Mouse (Mus musculus) kidney, postnatal 0 days (tissue): ENCODE results near the gene Hpgds. TPM values are rescaled to one million over a fixed set of nuclear protein-coding genes. Genes with fewer than 3 reads are reported as not detected.
A peak's percentile ranks its signal among the peaks of the same experiment; 100 is the strongest.

Source experiments
- ATAC-seq: fragments of 200-750 bp; cut with Nextera tagmentation; replicated peaks from 2 replicates; pipeline ENCODE4 v1.8.0; 2017; ENCODE audit warnings: low read depth, moderate number of reproducible peaks, moderate TSS enrichment, moderate library complexity; ENCODE audit not compliant: low FRiP score
- DNase-seq: peaks from one replicate; pipeline ENCODE4 v3.0.0-alpha.2; 2016; ENCODE audit warnings: low spot score
- H3K27ac ChIP-seq: fragments of 300-500 bp; sonication (generic); 2 replicates; pipeline ENCODE4 v1.5.1; 2014; ENCODE audit warnings: mild to moderate bottlenecking
- H3K27me3 ChIP-seq: fragments of 300-500 bp; sonication (generic); 2 replicates; pipeline ENCODE4 v1.6.1; 2014; ENCODE audit warnings: low read length, mixed read lengths; ENCODE audit not compliant: insufficient read depth
- H3K36me3 ChIP-seq: fragments of 300-500 bp; sonication (generic); 2 replicates; pipeline ENCODE4 v1.6.1; 2014; ENCODE audit warnings: low read length, mixed read lengths; ENCODE audit not compliant: insufficient read depth
- H3K4me1 ChIP-seq: fragments of 300-500 bp; sonication (generic); replicated peaks from 2 replicates; pipeline ENCODE4 v1.6.1; 2014; ENCODE audit warnings: antibody characterized with exemption, low read length, mixed read lengths; ENCODE audit not compliant: insufficient read depth
- H3K4me2 ChIP-seq: fragments of 300-500 bp; sonication (generic); 2 replicates; pipeline ENCODE4 v1.6.1; 2014; ENCODE audit warnings: mild to moderate bottlenecking, low read length, moderate library complexity, mixed read lengths
- H3K4me3 ChIP-seq: fragments of 300-500 bp; sonication (generic); replicated peaks from 2 replicates; pipeline ENCODE4 v1.5.1; 2014; ENCODE audit warnings: low read depth, low read length
- H3K9ac ChIP-seq: fragments of 300-500 bp; sonication (generic); 2 replicates; pipeline ENCODE4 v1.6.1; 2014; ENCODE audit warnings: low read depth, low read length
- H3K9me3 ChIP-seq: fragments of 300-500 bp; sonication (generic); replicated peaks from 2 replicates; pipeline ENCODE4 v1.6.1; 2016; ENCODE audit warnings: low read length, inconsistent platforms, mixed read lengths
- CTCF ChIP-seq: IDR thresholded peaks from 2 replicates; pipeline ENCODE4 v1.5.1; 2016; ENCODE audit warnings: antibody characterized with exemption, low read depth, mild to moderate bottlenecking, moderate library complexity
- WGBS: fragments of 180-500 bp; shearing (Covaris S2); extraction: QIAGEN DNeasy Blood & Tissue Kit; methylation state at CpG from one replicate; pipeline ENCODE4 v1.1.7; 2014; 5-methylcytosine and 5-hydroxymethylcytosine counted together
- polyA plus RNA-seq: library from polyadenylated mRNA; unstranded; fragments of >200 nt; fragmentation: Nextera tagmentation; extraction: Ambion mirVana; gene quantifications from 2 replicates; pipeline ENCODE4 v1.2.1, GENCODE M21; 2015

The Hpgds gene
- polyA plus RNA-seq, 1 experiment from 2014 or later, result 3.5 TPM

DNA sequence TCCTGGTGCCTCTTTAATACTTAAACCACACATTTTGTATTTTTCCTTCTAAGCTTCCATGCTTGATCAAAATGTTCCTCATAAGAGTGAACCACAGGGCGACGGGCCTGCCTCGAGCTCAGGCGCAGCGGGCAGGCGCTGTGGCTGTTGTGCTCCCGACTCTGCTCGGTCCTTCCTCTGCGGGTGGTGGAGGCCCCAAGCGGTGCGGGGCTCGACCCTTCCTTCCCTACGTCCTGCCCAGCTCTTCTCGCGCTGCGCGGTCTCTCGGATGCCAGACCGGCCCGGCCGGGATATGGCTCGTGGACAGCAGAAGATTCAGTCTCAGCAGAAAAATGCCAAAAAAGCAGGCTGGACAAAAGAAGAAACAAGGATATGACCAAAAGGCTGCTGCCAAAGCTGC lies 6.0 kb upstream of the Hpgds start:
- no peaks in the 10 kb centered on the region for H3K36me3 ChIP-seq
- 12% methylated on average over 22 of the region's 22 CpGs for WGBS
- ATAC-seq, result no peak
- H3K9me3 ChIP-seq, result no peaks in the 10 kb centered on the region
- peak overlapping the region; percentile 47 for H3K4me2 ChIP-seq
- no peak overlapping the region for H3K27ac ChIP-seq
- no peaks in the 10 kb centered on the region for H3K27me3 ChIP-seq
- no peak overlapping the region for H3K9ac ChIP-seq
- H3K4me1 ChIP-seq, result peaks cover 4% of the 10 kb centered on the region; the same call in 1 of the 2 replicates
- DNase-seq, result no peak
- 0 out of 2 replicates have a peak overlapping the region, but pooled peaks have one; percentile 9 for H3K4me3 ChIP-seq
- no peak for TF ChIP-seq CTCF

GRCm38 (mm10) chr6:65146363-65146762 lies 1.7 kb upstream of the Hpgds start:
- peaks cover 10% of the 10 kb centered on the region; the same call in 1 of the 2 replicates for H3K4me1 ChIP-seq
- no peak overlapping the region for H3K9ac ChIP-seq
- ATAC-seq, result no peak
- no peak overlapping the region for H3K4me2 ChIP-seq
- H3K27me3 ChIP-seq, result no peaks in the 10 kb centered on the region
- TF ChIP-seq CTCF, result no peak
- no peak overlapping the region for H3K4me3 ChIP-seq
- no peak overlapping the region for H3K27ac ChIP-seq
- H3K9me3 ChIP-seq, result no peaks in the 10 kb centered on the region
- no peaks in the 10 kb centered on the region for H3K36me3 ChIP-seq
- WGBS, result 85% methylated on average over 4 of the region's 4 CpGs
- no peak for DNase-seq

DNA sequence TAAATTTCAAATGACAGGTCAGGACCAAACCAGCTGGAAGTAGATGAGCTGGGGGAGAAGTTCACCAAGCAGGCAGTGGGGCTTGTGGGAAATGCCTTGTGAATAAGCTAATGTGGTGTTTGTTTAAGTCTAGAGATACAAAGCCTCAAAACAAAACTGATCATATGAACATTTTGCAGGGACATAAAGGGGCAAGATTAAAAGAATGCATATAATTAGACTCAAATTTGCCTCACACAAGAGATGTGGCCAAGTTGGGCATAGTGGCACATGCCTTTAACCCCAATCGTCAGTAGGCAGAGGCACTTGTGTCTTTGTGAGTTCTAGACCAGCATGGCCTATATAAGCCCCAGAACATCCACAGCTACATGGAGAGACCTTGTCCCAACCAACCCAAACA lies 2.4 kb downstream of the Hpgds start:
- Histone ChIP-seq H3K27me3 (no peaks in the 10 kb centered on the region), H3K9ac (no peak overlapping the region), H3K4me3 (no peak overlapping the region), H3K27ac (no peak overlapping the region), H3K36me3 (no peaks in the 10 kb centered on the region), H3K9me3 (no peaks in the 10 kb centered on the region), H3K4me2 (no peak overlapping the region), H3K4me1 (peaks cover 10% of the 10 kb centered on the region; the same call in 1 of the 2 replicates)
- DNase-seq (no peak), ATAC-seq (no peak)
- 90% methylated on average over 1 of the region's 1 CpGs for WGBS
- TF ChIP-seq CTCF, result no peak

DNA sequence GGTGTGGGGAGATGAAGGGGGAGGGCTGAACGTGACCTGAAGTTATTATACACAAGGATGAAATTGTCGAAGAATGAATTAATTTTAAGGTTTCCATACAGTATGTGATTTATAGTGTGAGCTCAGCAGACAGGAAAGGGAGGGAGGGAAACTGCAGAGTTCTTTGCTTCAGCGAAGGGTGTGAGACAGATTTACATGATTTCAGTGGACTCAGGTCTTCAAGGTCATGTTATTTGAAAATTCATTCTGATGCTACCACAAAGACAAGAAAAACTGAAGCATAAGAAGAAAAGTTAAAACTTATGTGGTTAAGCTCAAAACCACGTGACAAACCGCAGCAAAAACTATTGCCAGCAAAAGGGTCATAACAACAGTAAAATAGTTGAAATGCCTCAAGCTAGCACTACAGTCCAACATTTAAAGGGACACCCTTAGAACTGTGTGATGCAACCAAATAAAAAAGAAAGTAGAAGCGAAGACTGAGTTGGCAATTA lies 3.9 kb downstream of the Hpgds start:
- ATAC-seq (no peak; the same call in 1 of the 2 replicates), DNase-seq (peak; percentile 79)
- no peaks in the 10 kb centered on the region for H3K27me3 ChIP-seq
- H3K36me3 ChIP-seq, result no peaks in the 10 kb centered on the region
- H3K9ac ChIP-seq, result no peak overlapping the region
- peaks cover 10% of the 10 kb centered on the region; the same call in 1 of the 2 replicates for H3K4me1 ChIP-seq
- no peaks in the 10 kb centered on the region for H3K9me3 ChIP-seq
- 21% methylated on average over 6 of the region's 6 CpGs for WGBS
- TF ChIP-seq CTCF, result no peak
- no peak overlapping the region for H3K4me3 ChIP-seq
- H3K27ac ChIP-seq, result no peak overlapping the region; the same call in 1 of the 2 replicates
- no peak overlapping the region for H3K4me2 ChIP-seq

- TF ChIP-seq CTCF, result no peak
- no peak for DNase-seq
Measured at GRCm38 (mm10) chr6:65140082-65140749, 4.5 kb downstream of the Hpgds start.

DNA sequence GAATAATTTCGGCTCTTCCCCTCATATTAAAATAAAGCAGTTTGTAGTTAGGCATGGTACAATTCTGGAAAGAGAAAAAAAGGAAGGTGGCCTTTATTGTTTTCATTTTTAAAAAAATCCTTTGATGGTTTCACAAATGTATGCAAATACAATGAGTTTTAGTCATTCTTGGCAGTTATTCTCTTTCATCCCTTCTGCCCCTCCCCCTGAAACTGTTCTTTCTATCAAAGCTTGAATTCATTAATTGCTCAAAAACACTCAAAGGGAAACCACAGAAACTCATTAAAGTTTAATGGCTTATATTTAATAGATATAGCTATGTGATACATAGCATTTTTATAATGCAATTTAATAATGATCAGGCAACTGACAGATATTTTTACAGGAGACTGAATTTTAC lies 6.5 kb downstream of the Hpgds start:
- no peak for DNase-seq
- no peak for TF ChIP-seq CTCF
- no peaks in the 10 kb centered on the region for H3K27me3 ChIP-seq
- no peaks in the 10 kb centered on the region for H3K36me3 ChIP-seq
- H3K4me3 ChIP-seq, result no peak overlapping the region
- 0 out of 2 replicates have a peak, but pooled peaks cover 4% of the 10 kb centered on the region for H3K4me1 ChIP-seq
- no peaks in the 10 kb centered on the region for H3K9me3 ChIP-seq
- H3K27ac ChIP-seq, result no peak overlapping the region
- no peak overlapping the region for H3K9ac ChIP-seq
- no peak overlapping the region for H3K4me2 ChIP-seq
- WGBS, result 71% methylated on average over 1 of the region's 1 CpGs
- no peak for ATAC-seq

More at GRCm38 (mm10) chr6:65140082-65140749, 4.5 kb downstream of the Hpgds start:
- Histone ChIP-seq H3K4me2 (no peak overlapping the region), H3K9ac (no peak overlapping the region), H3K9me3 (no peaks in the 10 kb centered on the region), H3K36me3 (no peaks in the 10 kb centered on the region), H3K27ac (no peak overlapping the region; the same call in 1 of the 2 replicates), H3K4me3 (no peak overlapping the region), H3K4me1 (peaks cover 10% of the 10 kb centered on the region; the same call in 1 of the 2 replicates), H3K27me3 (no peaks in the 10 kb centered on the region)
- peak; percentile 76 for ATAC-seq
- WGBS, result 37% methylated on average over 5 of the region's 5 CpGs
